Mouse (Mus musculus): ENCODE measurements around the gene Cnnm2. TPM values are rescaled to one million over a fixed set of nuclear protein-coding genes. Genes with fewer than 3 reads are reported as not detected.

Cnnm2 gene
- polyA plus RNA-seq, 1 experiment from 2014 or later, result 3.8 TPM

DNA sequence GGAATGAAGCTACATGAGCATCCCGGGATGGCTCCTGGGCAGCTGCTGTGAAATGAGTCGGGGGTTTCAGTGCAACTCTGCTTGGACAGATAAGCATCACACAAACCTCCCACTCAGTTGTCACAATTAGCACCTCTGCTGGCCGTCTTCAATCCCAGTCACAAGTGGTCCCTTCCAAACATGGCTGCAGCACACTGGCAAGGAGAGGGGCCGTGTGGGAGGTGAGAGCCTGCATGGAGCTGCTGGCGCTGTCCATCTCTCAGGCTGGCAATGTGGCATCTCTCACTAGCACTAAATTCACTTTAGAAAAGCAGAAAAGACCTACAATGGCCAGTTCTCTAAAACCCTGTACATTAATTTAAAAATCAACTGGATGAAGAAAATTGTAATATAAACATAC is 136.8 kb downstream of the Cnnm2 start:
- DNase-seq (ENCODE audit: low spot score) (no peak), ATAC-seq (replicated peaks; ENCODE audit: insufficient number of reproducible peaks, low FRiP score, low TSS enrichment, low read depth) (no peak)
- Histone ChIP-seq H3K4me2 (ENCODE audit: low read depth, low read length) (no peak overlapping the region), H3K36me3 (replicated peaks; ENCODE audit: control insufficient read depth, insufficient read depth, low read depth, low read length) (peaks cover 2% of the 10 kb centered on the region; the same call in 1 of the 2 replicates), H3K27ac (replicated peaks; ENCODE audit: low read depth, low read length) (no peak overlapping the region), H3K4me1 (ENCODE audit: control insufficient read depth, insufficient read depth, low read length) (no peaks in the 10 kb centered on the region), H3K27me3 (ENCODE audit: control insufficient read depth, insufficient read depth, low read length) (no peaks in the 10 kb centered on the region), H3K4me3 (ENCODE audit: low read depth, low read length) (no peak overlapping the region), H3K9me3 (replicated peaks; ENCODE audit: control insufficient read depth, low read length) (no peaks in the 10 kb centered on the region), H3K9ac (replicated peaks; ENCODE audit: low read length) (no peak overlapping the region)
- 85% methylated on average over 5 of the region's 5 CpGs for WGBS

DNA sequence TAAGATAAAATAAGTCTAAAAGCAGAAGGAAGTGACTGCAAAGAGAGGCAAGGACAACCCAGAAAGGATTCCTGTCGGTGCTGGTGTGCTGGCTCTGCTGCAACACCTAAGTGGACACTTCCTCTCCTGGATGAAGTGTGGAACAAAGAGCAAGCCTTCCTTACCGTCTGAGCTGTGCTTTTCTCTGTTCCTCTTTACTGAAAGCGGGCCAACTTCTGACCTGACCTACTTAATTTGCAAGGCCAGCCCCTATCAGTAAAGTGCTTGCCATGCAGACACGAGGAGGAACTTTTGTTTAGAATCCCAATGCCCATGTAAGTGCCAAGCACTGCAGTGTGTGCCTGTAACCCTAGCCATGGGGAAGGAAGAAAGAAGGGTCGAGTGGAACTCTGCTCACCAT is 137.9 kb downstream of the Cnnm2 start:
- DNase-seq (ENCODE audit: low spot score) (no peak), ATAC-seq (replicated peaks; ENCODE audit: insufficient number of reproducible peaks, low FRiP score, low TSS enrichment, low read depth) (no peak)
- Histone ChIP-seq H3K27ac (replicated peaks; ENCODE audit: low read depth, low read length) (no peak overlapping the region), H3K36me3 (replicated peaks; ENCODE audit: control insufficient read depth, insufficient read depth, low read depth, low read length) (peaks cover 2% of the 10 kb centered on the region; the same call in 1 of the 2 replicates), H3K9me3 (replicated peaks; ENCODE audit: control insufficient read depth, low read length) (no peaks in the 10 kb centered on the region), H3K4me2 (ENCODE audit: low read depth, low read length) (no peak overlapping the region), H3K27me3 (ENCODE audit: control insufficient read depth, insufficient read depth, low read length) (no peaks in the 10 kb centered on the region), H3K9ac (replicated peaks; ENCODE audit: low read length) (no peak overlapping the region), H3K4me3 (ENCODE audit: low read depth, low read length) (no peak overlapping the region), H3K4me1 (ENCODE audit: control insufficient read depth, insufficient read depth, low read length) (no peaks in the 10 kb centered on the region)
- 55% methylated on average over 5 of the region's 5 CpGs for WGBS

DNA sequence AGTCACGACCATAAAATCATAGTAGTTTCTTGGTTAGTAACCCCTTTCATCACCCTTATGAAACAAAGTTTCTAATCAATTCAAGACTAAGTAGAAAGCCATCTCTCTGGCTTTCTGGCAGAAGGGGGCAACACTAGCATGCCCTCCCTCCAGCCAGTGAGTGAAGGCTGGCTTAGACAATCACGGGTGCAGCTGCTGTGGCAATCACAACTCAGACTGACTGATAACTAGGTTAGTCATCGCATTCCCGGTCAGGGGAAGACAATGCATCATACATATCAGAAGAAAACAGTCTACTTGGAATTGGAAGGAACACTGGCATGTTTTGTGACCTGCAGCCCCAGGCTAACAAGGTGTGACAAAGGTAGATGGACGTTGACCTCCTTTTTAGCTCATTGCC is 138.5 kb downstream of the Cnnm2 start:
- no peak overlapping the region for H3K9ac ChIP-seq (replicated peaks; ENCODE audit: low read length)
- no peak overlapping the region for H3K4me2 ChIP-seq (ENCODE audit: low read depth, low read length)
- H3K4me3 ChIP-seq (ENCODE audit: low read depth, low read length), result no peak overlapping the region
- H3K27ac ChIP-seq (replicated peaks; ENCODE audit: low read depth, low read length), result no peak overlapping the region
- no peaks in the 10 kb centered on the region for H3K9me3 ChIP-seq (replicated peaks; ENCODE audit: control insufficient read depth, low read length)
- ATAC-seq (replicated peaks; ENCODE audit: insufficient number of reproducible peaks, low FRiP score, low TSS enrichment, low read depth) (no peak), DNase-seq (ENCODE audit: low spot score) (no peak)
- 77% methylated on average over 5 of the region's 5 CpGs for WGBS
- H3K27me3 ChIP-seq (ENCODE audit: control insufficient read depth, insufficient read depth, low read length), result no peaks in the 10 kb centered on the region
- H3K36me3 ChIP-seq (replicated peaks; ENCODE audit: control insufficient read depth, insufficient read depth, low read depth, low read length), result peaks cover 2% of the 10 kb centered on the region; the same call in 1 of the 2 replicates
- H3K4me1 ChIP-seq (ENCODE audit: control insufficient read depth, insufficient read depth, low read length), result no peaks in the 10 kb centered on the region

DNA sequence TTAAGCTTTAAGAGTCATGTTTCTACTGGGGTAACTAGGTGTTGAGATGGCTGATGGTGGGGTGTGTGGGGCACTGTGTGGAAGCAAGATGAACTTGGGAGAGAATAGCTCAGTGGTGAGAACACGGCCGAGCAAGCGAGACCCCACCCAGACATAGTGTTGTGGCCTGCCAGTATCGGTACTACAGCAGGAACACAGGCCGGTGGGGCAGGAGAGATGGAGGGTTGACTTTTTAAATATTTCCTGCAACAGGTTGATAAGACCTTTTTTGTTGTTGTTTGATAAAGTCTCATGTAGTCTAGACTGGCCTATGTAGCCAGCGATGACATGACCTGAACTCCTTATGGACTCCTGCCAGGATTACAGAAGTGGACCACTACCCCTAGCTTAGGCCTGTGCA is 139.4 kb downstream of the Cnnm2 start:
- ATAC-seq (replicated peaks; ENCODE audit: insufficient number of reproducible peaks, low FRiP score, low TSS enrichment, low read depth) (no peak), DNase-seq (ENCODE audit: low spot score) (no peak)
- Histone ChIP-seq H3K9me3 (replicated peaks; ENCODE audit: control insufficient read depth, low read length) (no peaks in the 10 kb centered on the region), H3K27me3 (ENCODE audit: control insufficient read depth, insufficient read depth, low read length) (no peaks in the 10 kb centered on the region), H3K4me1 (ENCODE audit: control insufficient read depth, insufficient read depth, low read length) (no peaks in the 10 kb centered on the region), H3K36me3 (replicated peaks; ENCODE audit: control insufficient read depth, insufficient read depth, low read depth, low read length) (peaks cover 2% of the 10 kb centered on the region; the same call in 1 of the 2 replicates), H3K4me3 (ENCODE audit: low read depth, low read length) (no peak overlapping the region), H3K9ac (replicated peaks; ENCODE audit: low read length) (no peak overlapping the region), H3K27ac (replicated peaks; ENCODE audit: low read depth, low read length) (no peak overlapping the region), H3K4me2 (ENCODE audit: low read depth, low read length) (no peak overlapping the region)
- 92% methylated on average over 6 of the region's 6 CpGs for WGBS

DNA sequence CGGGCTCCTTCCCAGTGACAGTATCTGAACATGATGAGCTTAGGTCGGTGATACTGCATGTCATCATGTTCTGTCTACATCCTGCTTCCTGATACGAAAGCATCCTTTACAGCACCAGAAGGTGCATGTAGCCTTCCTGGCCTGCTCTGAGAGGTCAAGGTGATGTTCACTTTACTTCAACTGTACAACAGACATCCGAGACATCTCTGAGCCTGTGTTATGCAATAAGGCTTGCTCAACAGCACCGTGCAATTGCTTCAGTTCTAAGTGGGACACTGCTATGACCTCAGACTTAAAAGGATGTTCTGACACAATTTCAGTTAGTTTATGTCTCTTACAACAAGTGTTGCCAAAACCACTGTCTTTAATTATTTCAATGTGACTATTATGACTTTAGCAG is 139.9 kb downstream of the Cnnm2 start:
- WGBS, result 88% methylated on average over 5 of the region's 5 CpGs
- H3K27ac ChIP-seq (replicated peaks; ENCODE audit: low read depth, low read length), result no peak overlapping the region
- H3K27me3 ChIP-seq (ENCODE audit: control insufficient read depth, insufficient read depth, low read length), result no peaks in the 10 kb centered on the region
- H3K9me3 ChIP-seq (replicated peaks; ENCODE audit: control insufficient read depth, low read length), result no peaks in the 10 kb centered on the region
- H3K4me3 ChIP-seq (ENCODE audit: low read depth, low read length), result no peak overlapping the region
- H3K36me3 ChIP-seq (replicated peaks; ENCODE audit: control insufficient read depth, insufficient read depth, low read depth, low read length), result peaks cover 2% of the 10 kb centered on the region; the same call in 1 of the 2 replicates
- H3K9ac ChIP-seq (replicated peaks; ENCODE audit: low read length), result no peak overlapping the region
- DNase-seq (ENCODE audit: low spot score) (no peak), ATAC-seq (replicated peaks; ENCODE audit: insufficient number of reproducible peaks, low FRiP score, low TSS enrichment, low read depth) (no peak)
- no peaks in the 10 kb centered on the region for H3K4me1 ChIP-seq (ENCODE audit: control insufficient read depth, insufficient read depth, low read length)
- H3K4me2 ChIP-seq (ENCODE audit: low read depth, low read length), result no peak overlapping the region

DNA sequence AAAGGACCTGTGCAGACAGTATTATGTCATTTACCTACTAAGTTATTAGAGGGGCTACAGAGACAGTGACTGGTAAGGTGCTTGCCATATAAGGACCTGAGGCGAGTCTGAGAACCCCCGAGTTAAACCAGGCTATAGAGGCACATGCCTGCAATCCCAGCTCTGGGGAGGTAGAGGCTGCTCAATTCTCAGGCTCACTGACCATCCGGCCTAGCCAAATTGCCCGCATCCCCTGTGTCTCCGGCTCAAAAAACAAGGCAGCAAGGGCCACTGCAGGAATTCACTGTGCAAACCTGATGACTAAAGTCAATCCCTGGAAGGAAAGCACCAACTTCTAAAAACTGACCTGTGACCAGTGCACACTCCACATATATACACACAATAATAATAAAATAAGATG is 142.0 kb downstream of the Cnnm2 start:
- Histone ChIP-seq H3K9ac (replicated peaks; ENCODE audit: low read length) (no peak overlapping the region), H3K4me1 (ENCODE audit: control insufficient read depth, insufficient read depth, low read length) (no peaks in the 10 kb centered on the region), H3K27ac (replicated peaks; ENCODE audit: low read depth, low read length) (no peak overlapping the region), H3K4me3 (ENCODE audit: low read depth, low read length) (no peak overlapping the region), H3K27me3 (ENCODE audit: control insufficient read depth, insufficient read depth, low read length) (no peaks in the 10 kb centered on the region), H3K9me3 (replicated peaks; ENCODE audit: control insufficient read depth, low read length) (no peaks in the 10 kb centered on the region), H3K4me2 (ENCODE audit: low read depth, low read length) (no peak overlapping the region), H3K36me3 (replicated peaks; ENCODE audit: control insufficient read depth, insufficient read depth, low read depth, low read length) (no peaks in the 10 kb centered on the region)
- ATAC-seq (replicated peaks; ENCODE audit: insufficient number of reproducible peaks, low FRiP score, low TSS enrichment, low read depth) (no peak), DNase-seq (ENCODE audit: low spot score) (no peak)
- WGBS, result 92% methylated on average over 5 of the region's 5 CpGs

DNA sequence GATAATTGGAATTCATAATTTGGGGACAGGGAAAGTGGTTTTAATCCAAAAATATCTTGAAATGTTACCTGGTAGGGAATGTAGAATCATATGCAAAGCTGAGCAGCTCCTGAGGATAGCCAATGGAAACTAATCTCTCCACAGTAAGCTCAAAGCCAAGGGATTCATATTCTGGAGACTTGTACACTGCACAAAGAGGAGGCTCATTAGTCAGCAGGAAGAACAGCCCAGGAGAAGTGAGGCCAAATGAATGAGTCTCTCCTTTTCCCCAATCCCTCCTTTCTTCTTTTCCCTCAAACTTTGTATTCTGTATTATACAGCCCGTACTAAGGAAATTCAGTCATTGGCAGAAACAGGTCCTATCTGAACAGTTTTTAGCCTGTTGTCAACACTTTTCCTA is 143.5 kb downstream of the Cnnm2 start:
- Histone ChIP-seq H3K9me3 (replicated peaks; ENCODE audit: control insufficient read depth, low read length) (no peaks in the 10 kb centered on the region), H3K9ac (replicated peaks; ENCODE audit: low read length) (no peak overlapping the region), H3K27me3 (ENCODE audit: control insufficient read depth, insufficient read depth, low read length) (no peaks in the 10 kb centered on the region), H3K36me3 (replicated peaks; ENCODE audit: control insufficient read depth, insufficient read depth, low read depth, low read length) (no peaks in the 10 kb centered on the region), H3K4me2 (ENCODE audit: low read depth, low read length) (no peak overlapping the region), H3K4me1 (ENCODE audit: control insufficient read depth, insufficient read depth, low read length) (no peaks in the 10 kb centered on the region), H3K27ac (replicated peaks; ENCODE audit: low read depth, low read length) (no peak overlapping the region), H3K4me3 (ENCODE audit: low read depth, low read length) (no peak overlapping the region)
- ATAC-seq (replicated peaks; ENCODE audit: insufficient number of reproducible peaks, low FRiP score, low TSS enrichment, low read depth), result no peak
- WGBS, result 70% methylated on average over 1 of the region's 1 CpGs
- no peak for DNase-seq (ENCODE audit: low spot score)

DNA sequence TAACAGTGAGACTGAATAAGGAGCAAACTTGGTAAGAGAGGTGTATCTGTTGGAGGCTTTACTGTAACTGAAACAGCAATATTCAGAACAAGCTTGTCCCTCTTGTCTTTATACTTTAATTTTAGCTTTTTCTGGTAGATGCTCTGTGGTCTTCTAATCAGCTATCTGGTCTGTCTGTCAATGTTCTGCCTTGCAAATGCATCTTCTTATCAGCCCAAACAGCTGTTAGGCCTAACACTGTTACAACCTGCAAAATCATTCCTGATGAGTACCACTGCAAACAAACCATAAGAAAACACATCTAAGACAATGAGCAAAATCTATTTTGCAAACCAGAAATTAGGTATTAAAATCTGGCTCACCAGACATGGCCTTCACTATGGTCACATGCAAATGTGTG is 144.0 kb downstream of the Cnnm2 start:
- H3K4me3 ChIP-seq (ENCODE audit: low read depth, low read length), result no peak overlapping the region
- H3K27ac ChIP-seq (replicated peaks; ENCODE audit: low read depth, low read length), result no peak overlapping the region
- no peak overlapping the region for H3K9ac ChIP-seq (replicated peaks; ENCODE audit: low read length)
- no peaks in the 10 kb centered on the region for H3K9me3 ChIP-seq (replicated peaks; ENCODE audit: control insufficient read depth, low read length)
- no peaks in the 10 kb centered on the region for H3K27me3 ChIP-seq (ENCODE audit: control insufficient read depth, insufficient read depth, low read length)
- DNase-seq (ENCODE audit: low spot score) (no peak), ATAC-seq (replicated peaks; ENCODE audit: insufficient number of reproducible peaks, low FRiP score, low TSS enrichment, low read depth) (no peak)
- H3K36me3 ChIP-seq (replicated peaks; ENCODE audit: control insufficient read depth, insufficient read depth, low read depth, low read length), result no peaks in the 10 kb centered on the region
- no peak overlapping the region for H3K4me2 ChIP-seq (ENCODE audit: low read depth, low read length)
- H3K4me1 ChIP-seq (ENCODE audit: control insufficient read depth, insufficient read depth, low read length), result no peaks in the 10 kb centered on the region

All from embryonic facial prominence, embryonic 11.5 days (tissue).